Mouse (Mus musculus): ENCODE data around the gene Rbsn. TPM values are rescaled to one million over a fixed set of nuclear protein-coding genes. Genes with fewer than 3 reads are reported as not detected.

The Rbsn gene
- total and polyA plus RNA-seq, 2 experiments = 4.1 to 6.7 TPM

GRCm38 (mm10) chr6:92214055-92214772 is 511 bp downstream of the Rbsn start:
- H3K9ac ChIP-seq (ENCODE audit: low read depth, low read length) = peak overlapping the region; percentile 92
- peaks cover 11% of the 10 kb centered on the region; the same call in 1 of the 2 replicates for H3K79me2 ChIP-seq (ENCODE audit: control insufficient read depth, insufficient read depth, low read length)
- H3K27ac ChIP-seq (replicated peaks; ENCODE audit: insufficient read depth, low read depth, low read length) = peak overlapping the region; percentile 20; the same call in 1 of the 2 replicates
- H3K4me3 ChIP-seq (ENCODE audit: insufficient read depth, low read depth, low read length) = peak overlapping the region; percentile 91
- no peak for DNase-seq (ENCODE audit: extremely low read depth, low read depth, low spot score)
- no peaks in the 10 kb centered on the region for H3K27me3 ChIP-seq (ENCODE audit: control insufficient read depth, insufficient read depth, low read length)
- no peak for TF ChIP-seq CTCF (IDR thresholded peaks at IDR 0.05; ENCODE audit: low read depth, low read length)
- TF ChIP-seq POLR2A (IDR thresholded peaks at IDR 0.05; ENCODE audit: extremely low read depth, insufficient read depth, low read length) = no peak
- peaks cover 11% of the 10 kb centered on the region for H3K36me3 ChIP-seq (ENCODE audit: control insufficient read depth, insufficient read depth, low read length)
- under 1% methylated on average over 48 of the region's 48 CpGs for WGBS
- H3K4me1 ChIP-seq (ENCODE audit: control insufficient read depth, insufficient read depth, low read length) = 0 out of 2 replicates have a peak, but pooled peaks cover 5% of the 10 kb centered on the region

- H3K27ac ChIP-seq (replicated peaks; ENCODE audit: insufficient read depth, low read depth, low read length) = no peak overlapping the region
- no peak overlapping the region for H3K9ac ChIP-seq (ENCODE audit: low read depth, low read length)
- no peaks in the 10 kb centered on the region for H3K27me3 ChIP-seq (ENCODE audit: control insufficient read depth, insufficient read depth, low read length)
- DNase-seq (ENCODE audit: extremely low read depth, low read depth, low spot score) = no peak
- H3K79me2 ChIP-seq (ENCODE audit: control insufficient read depth, insufficient read depth, low read length) = no peaks in the 10 kb centered on the region
- no peaks in the 10 kb centered on the region for H3K4me1 ChIP-seq (ENCODE audit: control insufficient read depth, insufficient read depth, low read length)
- no peak overlapping the region for H3K4me3 ChIP-seq (ENCODE audit: insufficient read depth, low read depth, low read length)
- TF ChIP-seq POLR2A (IDR thresholded peaks at IDR 0.05; ENCODE audit: extremely low read depth, insufficient read depth, low read length) = no peak
- TF ChIP-seq CTCF (IDR thresholded peaks at IDR 0.05; ENCODE audit: low read depth, low read length) = no peak
- WGBS = 82% methylated on average over 8 of the region's 8 CpGs
- peaks cover 60% of the 10 kb centered on the region for H3K36me3 ChIP-seq (ENCODE audit: control insufficient read depth, insufficient read depth, low read length)
Observed at GRCm38 (mm10) chr6:92199414-92199813, 15.3 kb downstream of the Rbsn start.

GRCm38 (mm10) chr6:92184178-92184577 is 30.5 kb downstream of the Rbsn start:
- H3K4me1 ChIP-seq (ENCODE audit: control insufficient read depth, insufficient read depth, low read length) = no peaks in the 10 kb centered on the region
- DNase-seq (ENCODE audit: extremely low read depth, low read depth, low spot score) = no peak
- peak overlapping the region; percentile 28; the same call in 1 of the 2 replicates for H3K9ac ChIP-seq (ENCODE audit: low read depth, low read length)
- WGBS = 8% methylated on average over 10 of the region's 10 CpGs
- TF ChIP-seq CTCF (IDR thresholded peaks at IDR 0.05; ENCODE audit: low read depth, low read length) (peak; percentile 28; the same call in 1 of the 2 replicates), POLR2A (IDR thresholded peaks at IDR 0.05; ENCODE audit: extremely low read depth, insufficient read depth, low read length) (no peak)
- peak overlapping the region; percentile 82 for H3K4me3 ChIP-seq (ENCODE audit: insufficient read depth, low read depth, low read length)
- H3K27me3 ChIP-seq (ENCODE audit: control insufficient read depth, insufficient read depth, low read length) = no peaks in the 10 kb centered on the region
- peaks cover 3% of the 10 kb centered on the region; the same call in 1 of the 2 replicates for H3K36me3 ChIP-seq (ENCODE audit: control insufficient read depth, insufficient read depth, low read length)
- no peak overlapping the region for H3K27ac ChIP-seq (replicated peaks; ENCODE audit: insufficient read depth, low read depth, low read length)
- H3K79me2 ChIP-seq (ENCODE audit: control insufficient read depth, insufficient read depth, low read length) = peaks cover 4% of the 10 kb centered on the region; the same call in 1 of the 2 replicates

GRCm38 (mm10) chr6:92183621-92184131 is 31.0 kb downstream of the Rbsn start, which contains the start of gene Mrps25:
TSS of gene Mrps25 (minus strand) at chr6:92184033.
- peak within 1 kb of the TSS; percentile 77 for H3K9ac ChIP-seq (ENCODE audit: low read depth, low read length)
- H3K4me1 ChIP-seq (ENCODE audit: control insufficient read depth, insufficient read depth, low read length) = no peaks in the 10 kb centered on the region
- under 1% methylated on average over 42 of the region's 42 CpGs for WGBS
- no peak within 1 kb of the TSS for H3K27ac ChIP-seq (replicated peaks; ENCODE audit: insufficient read depth, low read depth, low read length)
- TF ChIP-seq POLR2A (IDR thresholded peaks at IDR 0.05; ENCODE audit: extremely low read depth, insufficient read depth, low read length) (peak; percentile 64; the same call in 1 of the 2 replicates), CTCF (IDR thresholded peaks at IDR 0.05; ENCODE audit: low read depth, low read length) (no peak)
- peak; percentile 42 for DNase-seq (ENCODE audit: extremely low read depth, low read depth, low spot score)
- H3K79me2 ChIP-seq (ENCODE audit: control insufficient read depth, insufficient read depth, low read length) = peaks cover 4% of the 10 kb centered on the region; the same call in 1 of the 2 replicates
- H3K27me3 ChIP-seq (ENCODE audit: control insufficient read depth, insufficient read depth, low read length) = no peaks in the 10 kb centered on the region
- H3K36me3 ChIP-seq (ENCODE audit: control insufficient read depth, insufficient read depth, low read length) = 0 out of 2 replicates have a peak, but pooled peaks cover 1% of the 10 kb centered on the region
- H3K4me3 ChIP-seq (ENCODE audit: insufficient read depth, low read depth, low read length) = peak within 1 kb of the TSS; percentile 82

- Histone ChIP-seq H3K4me3 (ENCODE audit: insufficient read depth, low read depth, low read length) (no peak overlapping the region), H3K27ac (replicated peaks; ENCODE audit: insufficient read depth, low read depth, low read length) (no peak overlapping the region), H3K4me1 (ENCODE audit: control insufficient read depth, insufficient read depth, low read length) (no peaks in the 10 kb centered on the region), H3K79me2 (ENCODE audit: control insufficient read depth, insufficient read depth, low read length) (peaks cover 4% of the 10 kb centered on the region; the same call in 1 of the 2 replicates), H3K36me3 (ENCODE audit: control insufficient read depth, insufficient read depth, low read length) (peaks cover 18% of the 10 kb centered on the region), H3K27me3 (ENCODE audit: control insufficient read depth, insufficient read depth, low read length) (no peaks in the 10 kb centered on the region), H3K9ac (ENCODE audit: low read depth, low read length) (no peak overlapping the region)
- TF ChIP-seq POLR2A (IDR thresholded peaks at IDR 0.05; ENCODE audit: extremely low read depth, insufficient read depth, low read length) (no peak), CTCF (IDR thresholded peaks at IDR 0.05; ENCODE audit: low read depth, low read length) (no peak)
- DNase-seq (ENCODE audit: extremely low read depth, low read depth, low spot score) = no peak
- 92% methylated on average over 1 of the region's 1 CpGs for WGBS
Observed at GRCm38 (mm10) chr6:92176450-92176849, 38.3 kb downstream of the Rbsn start.
